Comparison of ENCODE assay signal across 1 mouse cellular context in genomic region chr19:4961928-4962601, GRCm38 (mm10).
TF ChIP-seq lines count a peak whose summit lies in the region.

Mrpl11 (plus strand) TSS chr19:4962147.

TF ChIP-seq in CH12.LX, 34 proteins besides CTCF, POLR2A, EP300 and RAD21 (continued from another document):
- TF ChIP-seq MYC (IDR thresholded peaks at IDR 0.05; ENCODE audit: low read depth, low read length): peak; percentile 62; the same call in 1 of the 2 replicates
- TF ChIP-seq NELFE (IDR thresholded peaks at IDR 0.05; ENCODE audit: low read depth, low read length): no peak
